Mouse (Mus musculus) yolk sac, embryonic 10.5 days (tissue): ENCODE measurements around the gene Crcp.

ENCODE experiments used
- DNase-seq: peaks from one replicate; pipeline ENCODE4 v3.0.0-alpha.2; 2017; ENCODE audit warnings: low spot score

Crcp gene

GRCm38 (mm10) chr5:130029142-130029897, at the start of gene Crcp, which contains the start of gene Asl:
Crcp (plus strand) TSS chr5:130029290.
Asl (minus strand) TSS chr5:130029247.
- peak; percentile 81 for DNase-seq

- DNase-seq: no peak
Measured at GRCm38 (mm10) chr5:129980216-129980615, 48.9 kb upstream of the Crcp start.

- no peak for DNase-seq
Measured at GRCm38 (mm10) chr5:129989376-129989775, 39.7 kb upstream of the Crcp start.

- DNase-seq: no peak
Measured at GRCm38 (mm10) chr5:129991898-129992297, 37.2 kb upstream of the Crcp start.

- no peak for DNase-seq
Measured at GRCm38 (mm10) chr5:129993374-129993773, 35.7 kb upstream of the Crcp start.

- DNase-seq: no peak
Measured at GRCm38 (mm10) chr5:129994989-129995388, 34.1 kb upstream of the Crcp start.

- no peak for DNase-seq
Measured at GRCm38 (mm10) chr5:129997700-129998099, 31.4 kb upstream of the Crcp start.

GRCm38 (mm10) chr5:129999097-129999496, 30.0 kb upstream of the Crcp start:
- DNase-seq: peak; percentile 37

- no peak for DNase-seq
Measured at GRCm38 (mm10) chr5:130000735-130001134, 28.4 kb upstream of the Crcp start.

GRCm38 (mm10) chr5:130001356-130001987, 27.6 kb upstream of the Crcp start:
- DNase-seq: no peak

- peak; percentile 78 for DNase-seq
Measured at GRCm38 (mm10) chr5:130002301-130003146, 26.6 kb upstream of the Crcp start, which contains the start of gene Gusb. Gusb (minus strand) TSS chr5:130003049.

- peak; percentile 28 for DNase-seq
Measured at GRCm38 (mm10) chr5:130003229-130003628, 25.9 kb upstream of the Crcp start.

GRCm38 (mm10) chr5:130007344-130007743, 21.7 kb upstream of the Crcp start:
- no peak for DNase-seq

GRCm38 (mm10) chr5:130008034-130008590, 21.0 kb upstream of the Crcp start:
- no peak for DNase-seq

GRCm38 (mm10) chr5:130009784-130010183, 19.3 kb upstream of the Crcp start:
- DNase-seq: no peak

- no peak for DNase-seq
Measured at GRCm38 (mm10) chr5:130010961-130011360, 18.1 kb upstream of the Crcp start.

GRCm38 (mm10) chr5:130015104-130015503, 14.0 kb upstream of the Crcp start:
- no peak for DNase-seq

- peak; percentile 46 for DNase-seq
Measured at GRCm38 (mm10) chr5:130019461-130019860, 9.6 kb upstream of the Crcp start.

- peak; percentile 69 for DNase-seq
Measured at GRCm38 (mm10) chr5:130021361-130021966, 7.6 kb upstream of the Crcp start.

- DNase-seq: peak; percentile 80
Measured at GRCm38 (mm10) chr5:130022366-130022765, 6.7 kb upstream of the Crcp start.

- no peak for DNase-seq
Measured at GRCm38 (mm10) chr5:130023067-130023766, 5.9 kb upstream of the Crcp start.
